In genomic region chr9:72260337-72260736, GRCm38 (mm10) we compare ENCODE assay signal across 9 mouse cellular contexts. TPM values are rescaled to one million over a fixed set of nuclear protein-coding genes. Genes with fewer than 3 reads are reported as not detected.
DNase-seq lines count a peak whose midpoint lies in the region; ATAC-seq and TF ChIP-seq lines count a peak whose summit lies in the region.
"Had no signal": no experiment of that assay in that cellular context is flagged by ENCODE, and none has a peak within 500 bp of the region (broad histone marks: within the 10 kb centered on the region; RNA-seq: fewer than 3 reads in every experiment).

No protein-coding gene starts in this region.

- 36% methylated on average over 6 of the region's 7 CpGs for WGBS in midbrain, embryonic 15.5 days
- WGBS in midbrain, embryonic 11.5 days = 27% methylated on average over 6 of the region's 7 CpGs

- no peak overlapping the region for H3K27ac ChIP-seq in midbrain, embryonic 15.5 days
- H3K27ac ChIP-seq in midbrain, embryonic 11.5 days (ENCODE audit: low read depth, low read length) = no peak overlapping the region
- H3K27ac ChIP-seq in cortical plate, adult 2 months (ENCODE audit: insufficient read depth, low read length) = no peak overlapping the region

- H3K27me3 ChIP-seq in midbrain, embryonic 15.5 days (replicated peaks) = no peaks in the 10 kb centered on the region
- no peaks in the 10 kb centered on the region for H3K27me3 ChIP-seq in midbrain, embryonic 11.5 days (ENCODE audit: control insufficient read depth, insufficient read depth, low read length)

- no peak overlapping the region for H3K9ac ChIP-seq in midbrain, embryonic 15.5 days
- H3K9ac ChIP-seq in midbrain, embryonic 11.5 days (ENCODE audit: low read length) = no peak overlapping the region

- no peaks in the 10 kb centered on the region for H3K36me3 ChIP-seq in midbrain, embryonic 15.5 days (replicated peaks)
- no peaks in the 10 kb centered on the region for H3K36me3 ChIP-seq in midbrain, embryonic 11.5 days (ENCODE audit: control insufficient read depth, insufficient read depth, low read length)

- H3K4me3 ChIP-seq in midbrain, embryonic 15.5 days = no peak overlapping the region
- H3K4me3 ChIP-seq in midbrain, embryonic 11.5 days (ENCODE audit: low read depth, low read length) = no peak overlapping the region
- H3K4me3 ChIP-seq in cortical plate, adult 2 months (ENCODE audit: insufficient read depth, low read length) = no peak overlapping the region
- H3K4me3 ChIP-seq: erythroblast, embryonic 14.5 days had no signal

- intact Hi-C loops in left cerebral cortex, postnatal 10 days (cut with DNase I) = no loop called here

- H3K9me3 ChIP-seq in midbrain, embryonic 15.5 days = no peaks in the 10 kb centered on the region
- no peaks in the 10 kb centered on the region; the same call in 1 of the 2 replicates for H3K9me3 ChIP-seq in midbrain, embryonic 11.5 days (ENCODE audit: control insufficient read depth, low read length)

- TF ChIP-seq POLR2A in cortical plate, adult 2 months (IDR thresholded peaks at IDR 0.05; ENCODE audit: extremely low read depth, insufficient read depth, low read length) = no peak

- no peak for DNase-seq in midbrain, embryonic 11.5 days (ENCODE audit: low spot score, missing footprints)
- DNase-seq in kidney, postnatal 25 days = peak; percentile 42 to 69
- DNase-seq in ovary, adult 18-20 months (ENCODE audit: low spot score) = no peak
- DNase-seq in left cerebral cortex, postnatal 10 days (ENCODE audit: extremely low spot score in 1 of 2, low spot score in 2 of 2) = no peak
- no peak for DNase-seq in layer of hippocampus, adult 11-12 months (ENCODE audit: low spot score)

- ATAC-seq in midbrain, embryonic 15.5 days (replicated peaks) = 0 out of 2 replicates have a peak, but pooled peaks have one; percentile 39
- ATAC-seq in midbrain, embryonic 11.5 days (ENCODE audit: low FRiP score) = no peak
- ATAC-seq in neutrophil, adult 5-6 weeks (ENCODE audit: extremely low read depth, insufficient number of reproducible peaks, low FRiP score, poor library complexity, severe bottlenecking) = peak; percentile 70; the same call in 1 of the 2 replicates

- TF ChIP-seq CTCF in cortical plate, adult 2 months (IDR thresholded peaks at IDR 0.05; ENCODE audit: extremely low read depth, insufficient read depth, low read length) = 0 out of 2 replicates have a peak, but pooled peaks have one; percentile 16

- no peak overlapping the region for H3K4me2 ChIP-seq in midbrain, embryonic 15.5 days
- no peak overlapping the region for H3K4me2 ChIP-seq in midbrain, embryonic 11.5 days

- H3K4me1 ChIP-seq in midbrain, embryonic 15.5 days = no peaks in the 10 kb centered on the region
- no peaks in the 10 kb centered on the region for H3K4me1 ChIP-seq in midbrain, embryonic 11.5 days (ENCODE audit: control insufficient read depth, insufficient read depth, low read length)
- no peaks in the 10 kb centered on the region for H3K4me1 ChIP-seq in cortical plate, adult 2 months (ENCODE audit: control insufficient read depth, insufficient read depth, low read length)

RNA-seq across cellular contexts. Expression of gene Zfp280d, which starts 14.3 kb away (rescaled TPM):
- polyA plus RNA-seq in midbrain, embryonic 15.5 days (2015; fragmentation: Nextera tagmentation; extraction: Ambion mirVana) = 37.0 and 41.3 TPM in 2 replicates
- polyA plus RNA-seq in midbrain, embryonic 11.5 days (2014; fragmentation: Nextera tagmentation; extraction: Ambion mirVana) = 54.8 and 62.8 TPM in 2 replicates
- 51.2 and 58.3 TPM in 2 replicates for polyA plus RNA-seq in cortical plate, adult 2 months (2012; rRNA removed)
- total RNA-seq in neutrophil, adult 5-6 weeks (2017) = 79.6 and 83.2 TPM in 2 replicates
- 10 to 100 TPM; 53.2 to 53.5 TPM for total RNA-seq in left cerebral cortex, postnatal 10 days (2021)

Comparison
In these comparisons a context has a peak if more than half of its experiments do, and no peak if none do; other contexts are left out.
1. DNase-seq: peak in kidney, postnatal 25 days (2 of 2); none in midbrain, embryonic 11.5 days (single experiment), ovary, adult 18-20 months (single experiment), left cerebral cortex, postnatal 10 days (0 of 2) and layer of hippocampus, adult 11-12 months (single experiment).